Mouse (Mus musculus) cerebellum, adult 18-20 months (tissue): ENCODE results near the gene Ring1.

Source experiments
- DNase-seq, 2 experiments: peaks; one replicate each; pipeline ENCODE4 v3.0.0; 2021

Gene Ring1

GRCm38 (mm10) chr17:33991788-33992664, 32.5 kb downstream of the Ring1 start:
- DNase-seq = peak; percentile 63 to 73

- DNase-seq = peak; percentile 72 to 79
Measured at GRCm38 (mm10) chr17:33982136-33982535, 42.3 kb downstream of the Ring1 start.

- peak; percentile 88 to 91 for DNase-seq
Measured at GRCm38 (mm10) chr17:33981192-33981909, 43.1 kb downstream of the Ring1 start.

DNA sequence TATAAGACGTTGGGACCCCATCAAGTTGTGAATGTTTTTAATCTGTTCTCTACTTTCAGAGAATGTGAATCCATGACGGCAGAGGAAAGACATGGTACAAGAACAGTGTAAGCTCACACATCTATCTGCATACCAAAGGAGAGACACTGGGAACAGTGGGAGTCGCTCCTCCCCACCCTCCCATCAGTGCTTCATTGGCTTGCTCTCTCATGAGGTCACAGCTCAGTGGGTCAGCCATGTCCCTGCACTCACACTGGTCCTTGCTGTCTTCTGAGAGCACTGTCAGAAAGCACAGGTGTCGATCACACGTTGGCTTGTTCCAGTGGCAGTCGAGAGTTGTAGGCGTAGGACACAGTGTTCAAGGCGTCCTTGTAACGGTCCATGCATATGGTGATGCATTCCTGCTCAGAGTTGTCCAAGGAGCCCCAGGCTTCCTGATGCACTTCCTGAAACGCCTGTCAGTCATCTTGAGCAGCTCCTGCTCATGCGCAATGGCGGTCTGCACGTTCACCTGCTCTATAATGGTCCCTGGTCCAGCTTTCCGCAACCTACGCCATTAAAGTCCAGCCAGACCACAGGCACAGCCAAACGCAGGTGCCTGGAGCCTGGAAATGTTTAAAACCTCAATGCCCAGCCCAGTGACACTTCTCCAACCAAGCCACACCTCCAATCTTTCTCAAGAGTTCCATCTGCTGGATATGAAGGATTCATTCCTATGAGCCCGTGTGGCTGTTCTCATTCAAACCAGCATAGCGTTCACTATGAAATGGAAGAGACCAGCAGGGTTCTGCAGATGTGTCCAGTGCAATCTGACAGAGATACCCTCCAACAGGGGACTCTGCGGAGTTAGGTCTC, 44.1 kb downstream of the Ring1 start:
- DNase-seq = no peak

- DNase-seq = no peak
Measured at GRCm38 (mm10) chr17:33979512-33980050, 44.9 kb downstream of the Ring1 start.

GRCm38 (mm10) chr17:33978631-33979031, 45.8 kb downstream of the Ring1 start:
- DNase-seq = peak; percentile 78 to 87

DNA sequence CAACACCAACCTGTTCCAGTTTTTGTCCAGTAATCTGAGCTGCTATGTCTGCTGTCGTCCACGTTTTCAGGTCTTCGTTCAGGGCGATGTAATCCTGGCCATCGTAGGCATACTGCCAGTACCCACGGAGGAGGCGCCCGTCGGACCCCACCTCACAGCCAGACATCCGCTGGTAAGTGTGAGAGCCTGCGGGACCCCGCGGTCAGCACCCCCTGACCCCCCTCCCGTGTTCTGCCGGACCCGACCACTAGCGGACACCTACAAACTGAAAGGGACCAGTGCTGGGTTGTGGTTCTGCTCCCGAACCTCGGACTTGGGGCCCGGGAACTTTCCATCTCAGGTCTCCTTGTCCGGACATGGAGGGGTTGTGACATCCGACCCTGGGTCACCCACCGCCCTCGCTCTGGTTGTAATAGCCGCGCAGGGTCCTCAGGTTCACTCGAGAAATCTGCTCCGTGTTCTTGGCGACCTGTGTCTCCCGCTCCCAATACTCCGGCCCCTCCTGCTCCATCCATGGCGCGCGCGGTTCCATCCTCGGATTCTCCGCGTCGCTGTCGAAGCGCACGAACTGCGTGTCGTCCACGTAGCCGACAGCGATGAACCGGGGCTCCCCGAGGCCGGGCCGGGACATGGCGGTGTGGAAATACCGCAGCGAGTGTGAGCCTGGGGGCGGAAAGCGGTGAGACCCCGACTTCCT, 46.5 kb downstream of the Ring1 start:
- peak in 1 of 2 experiments; percentile 45 for DNase-seq

- no peak for DNase-seq
Measured at GRCm38 (mm10) chr17:33973572-33973971, 50.9 kb downstream of the Ring1 start.

DNA sequence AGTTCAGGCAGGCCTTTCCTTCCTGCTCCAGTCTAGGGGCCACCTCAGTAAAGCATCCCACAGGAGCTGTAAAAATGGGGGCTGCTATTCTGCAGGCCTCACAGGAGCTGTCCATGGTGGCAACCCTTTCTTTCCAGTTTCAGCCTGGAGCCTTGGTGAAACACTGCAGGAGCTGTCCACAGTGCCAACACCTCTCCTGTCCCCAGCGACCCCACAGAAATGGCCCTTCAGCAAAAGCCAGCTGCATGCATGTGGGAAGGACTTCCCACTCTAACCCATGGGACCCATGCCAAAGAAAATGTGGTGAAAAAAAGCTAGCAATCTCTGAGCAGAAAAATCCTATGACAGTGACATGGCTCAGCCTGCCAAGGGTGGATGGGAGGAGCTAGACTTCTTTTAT, 51.8 kb downstream of the Ring1 start:
- no peak for DNase-seq
